Mouse (Mus musculus) frontal cortex, postnatal 36 days (tissue): ENCODE measurements around the gene Pfkfb2.

Experiments used
- DNase-seq, 2 experiments: peaks; one replicate each; pipeline ENCODE4 v3.0.0; 2022; ENCODE audit warnings: low spot score in 2 of 2

The Pfkfb2 gene

GRCm38 (mm10) chr1:130729153-130729552, at the start of gene Pfkfb2:
Gene Pfkfb2, minus strand, starts transcription at chr1:130729253.
- no peak for DNase-seq

DNA sequence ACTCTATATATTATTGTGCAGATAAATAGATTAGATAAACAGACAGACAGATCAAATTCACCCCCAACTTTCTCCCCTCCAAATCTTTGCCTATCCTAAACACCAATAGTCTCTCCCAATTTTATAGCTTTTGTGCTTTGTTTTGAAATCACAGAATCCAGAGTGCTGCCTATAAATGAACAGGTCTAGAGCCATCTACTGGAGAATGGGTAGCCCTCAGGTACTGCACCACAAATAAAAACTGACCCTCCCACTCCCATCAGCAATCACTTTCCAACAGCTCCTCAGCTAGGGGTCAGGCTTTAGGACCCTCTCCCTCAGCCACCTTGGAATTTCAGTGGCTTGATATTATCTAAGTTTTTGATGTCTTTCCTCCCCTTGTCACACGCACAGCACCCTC, 47.6 kb upstream of the Pfkfb2 start:
- no peak for DNase-seq

DNA sequence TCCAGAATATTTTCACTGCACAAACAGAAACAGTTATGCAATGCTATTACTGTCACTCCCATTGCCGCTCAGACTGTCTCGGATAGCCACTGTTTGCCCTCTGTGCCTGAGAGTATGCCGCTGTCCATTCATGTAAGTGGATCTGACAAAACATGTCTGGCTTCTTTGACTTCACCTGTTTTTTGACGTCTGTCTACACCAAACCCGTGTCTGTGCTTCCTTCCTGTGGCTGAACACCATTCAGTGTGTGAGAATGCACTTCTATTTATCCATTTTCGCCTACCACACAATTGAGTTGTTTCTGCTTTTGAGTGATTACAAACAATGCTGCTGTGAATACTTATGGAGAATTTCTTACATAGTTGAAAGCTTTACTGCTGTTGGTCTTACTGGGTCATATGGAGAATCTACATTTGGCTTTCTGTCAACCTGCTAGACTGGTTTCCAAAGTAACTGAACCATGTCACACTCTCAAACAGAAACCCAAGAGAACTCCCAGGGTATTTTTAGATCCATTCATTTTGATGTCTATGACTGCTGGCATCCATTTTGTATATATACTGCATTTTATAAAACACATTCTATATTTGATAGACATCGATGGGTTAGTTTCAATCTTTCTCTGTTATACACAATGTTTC, 46.8 kb upstream of the Pfkfb2 start:
- no peak for DNase-seq

- no peak for DNase-seq
These were observed 46.2 kb upstream of the Pfkfb2 start for GRCm38 (mm10) chr1:130775234-130775633.

- no peak for DNase-seq
These were observed 42.0 kb upstream of the Pfkfb2 start for GRCm38 (mm10) chr1:130770981-130771494.

DNA sequence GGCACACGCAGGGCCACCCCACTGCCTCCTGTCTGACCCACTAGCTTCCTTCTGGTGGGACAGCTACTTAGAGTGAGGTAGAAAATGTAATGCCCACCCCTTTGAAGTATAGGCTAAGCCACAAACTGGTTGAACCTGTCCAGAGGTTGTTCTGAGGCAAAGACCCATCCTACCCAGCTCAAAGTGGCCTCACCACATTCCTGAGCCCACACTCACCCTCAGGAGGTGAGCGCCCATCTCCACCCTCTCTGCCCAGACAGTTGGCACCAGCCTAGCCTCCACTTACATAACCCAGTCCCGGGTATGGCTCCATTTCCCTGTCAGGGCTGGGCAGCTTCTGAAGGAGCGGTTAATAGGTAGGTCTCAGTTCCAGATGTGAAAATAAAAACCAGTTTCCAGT, 41.4 kb upstream of the Pfkfb2 start:
- DNase-seq = no peak

GRCm38 (mm10) chr1:130769925-130770324, 40.9 kb upstream of the Pfkfb2 start:
- no peak for DNase-seq

DNA sequence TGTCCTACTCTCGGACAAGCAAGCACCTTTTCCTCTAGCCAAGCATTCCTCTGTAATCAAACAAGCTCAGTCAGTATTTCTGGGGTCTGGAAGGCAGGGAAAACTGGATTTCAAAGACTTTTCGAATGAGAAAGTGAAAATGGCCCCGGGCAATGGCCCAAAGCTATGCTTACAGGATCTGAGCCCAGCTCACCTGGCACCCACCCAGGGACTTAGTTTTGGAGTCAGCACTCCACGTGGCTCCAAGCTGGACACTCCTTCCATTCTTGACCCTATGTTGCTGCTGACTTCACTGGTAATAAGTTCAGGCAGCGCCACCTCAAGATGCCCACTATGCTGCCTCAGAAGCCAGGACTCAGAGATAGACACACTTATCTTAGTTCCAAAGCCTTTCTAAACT, 38.0 kb upstream of the Pfkfb2 start:
- no peak for DNase-seq

GRCm38 (mm10) chr1:130764027-130764461, 35.0 kb upstream of the Pfkfb2 start:
- no peak for DNase-seq

GRCm38 (mm10) chr1:130762045-130762760, 33.1 kb upstream of the Pfkfb2 start:
- no peak for DNase-seq

GRCm38 (mm10) chr1:130761597-130761996, 32.5 kb upstream of the Pfkfb2 start:
- DNase-seq = no peak

DNA sequence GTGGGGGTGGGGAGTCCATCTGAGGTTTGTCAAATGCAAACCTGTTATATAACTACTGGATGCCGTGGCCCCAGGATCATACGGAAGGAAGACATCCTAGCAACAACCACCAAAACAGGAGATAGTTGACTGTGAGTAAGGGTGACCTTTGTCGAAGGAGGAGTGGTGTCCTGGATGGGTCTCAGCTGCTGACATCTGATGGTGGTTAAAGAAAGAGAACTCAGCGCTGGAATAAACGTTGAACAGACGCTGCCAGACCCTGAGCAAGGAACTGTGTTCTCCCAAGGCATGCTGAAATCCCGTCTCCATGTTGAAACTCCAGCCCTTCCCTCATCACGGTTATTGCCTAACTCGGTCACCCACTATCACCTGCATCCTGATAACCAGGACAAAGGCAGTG, 30.6 kb upstream of the Pfkfb2 start:
- no peak for DNase-seq

DNA sequence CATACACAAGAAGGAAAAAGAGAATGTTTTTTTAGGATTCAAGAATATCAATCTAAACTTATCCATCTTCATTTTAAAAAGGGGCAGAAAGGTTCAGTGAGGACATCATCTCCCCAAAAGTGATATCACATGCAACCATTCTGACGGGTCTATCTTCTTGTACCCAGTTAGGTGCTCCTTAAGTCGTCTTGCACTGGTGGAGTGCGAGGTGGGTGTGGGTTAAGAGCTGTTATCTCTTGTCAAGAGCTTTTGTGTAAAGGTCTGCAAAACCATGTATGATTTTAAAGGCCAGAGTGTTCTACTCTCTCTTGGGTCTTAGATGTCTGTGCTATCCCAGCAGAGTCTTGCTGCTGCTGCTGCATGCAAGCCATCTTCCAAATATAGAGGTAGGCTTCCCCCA, 17.8 kb upstream of the Pfkfb2 start:
- no peak for DNase-seq

DNA sequence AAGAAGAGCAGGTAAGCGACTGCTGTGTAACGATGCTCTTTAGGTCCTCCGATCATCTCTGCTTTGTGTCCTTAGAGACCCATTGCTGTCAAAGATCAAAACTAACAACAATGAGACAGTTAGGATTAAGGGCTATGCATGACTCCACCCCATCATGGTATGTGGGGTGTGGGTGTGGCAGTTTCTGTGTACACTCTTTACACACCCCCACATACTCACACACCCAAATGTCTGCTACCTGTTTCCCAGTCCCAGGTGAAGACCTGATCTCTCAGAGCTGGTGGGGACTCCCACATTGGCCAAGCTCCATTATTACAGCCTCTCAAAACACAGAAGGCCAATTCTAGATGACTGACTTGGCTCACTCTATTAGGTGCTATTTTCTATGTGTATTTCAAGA, 16.5 kb upstream of the Pfkfb2 start:
- DNase-seq = no peak

- no peak for DNase-seq
These were observed 15.9 kb upstream of the Pfkfb2 start for GRCm38 (mm10) chr1:130744961-130745360.

DNA sequence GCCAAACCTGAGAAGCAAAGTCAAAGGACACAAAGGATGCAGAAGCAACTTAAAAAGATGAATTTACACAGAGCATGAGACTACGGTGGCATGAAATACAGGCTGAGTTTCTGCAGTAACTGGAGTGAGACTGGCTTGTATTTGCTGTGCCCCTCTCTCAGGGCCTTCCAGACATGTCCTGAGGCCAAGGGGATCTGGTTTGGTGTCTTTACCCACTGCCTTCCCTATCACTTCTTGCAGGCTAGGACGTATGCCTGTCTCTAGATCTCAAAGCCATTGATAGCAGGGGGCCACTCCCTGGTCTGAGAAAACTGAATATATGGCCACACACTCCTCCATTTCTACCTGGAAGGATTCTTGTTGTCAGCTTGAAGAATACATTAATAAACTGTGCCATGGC, 15.2 kb upstream of the Pfkfb2 start:
- no peak for DNase-seq

GRCm38 (mm10) chr1:130743775-130744174, 14.7 kb upstream of the Pfkfb2 start:
- no peak for DNase-seq

- no peak for DNase-seq
These were observed 13.1 kb upstream of the Pfkfb2 start for GRCm38 (mm10) chr1:130742201-130742600.

- peak; percentile 63 to 64 for DNase-seq
These were observed 12.0 kb upstream of the Pfkfb2 start for GRCm38 (mm10) chr1:130740781-130741720.

DNA sequence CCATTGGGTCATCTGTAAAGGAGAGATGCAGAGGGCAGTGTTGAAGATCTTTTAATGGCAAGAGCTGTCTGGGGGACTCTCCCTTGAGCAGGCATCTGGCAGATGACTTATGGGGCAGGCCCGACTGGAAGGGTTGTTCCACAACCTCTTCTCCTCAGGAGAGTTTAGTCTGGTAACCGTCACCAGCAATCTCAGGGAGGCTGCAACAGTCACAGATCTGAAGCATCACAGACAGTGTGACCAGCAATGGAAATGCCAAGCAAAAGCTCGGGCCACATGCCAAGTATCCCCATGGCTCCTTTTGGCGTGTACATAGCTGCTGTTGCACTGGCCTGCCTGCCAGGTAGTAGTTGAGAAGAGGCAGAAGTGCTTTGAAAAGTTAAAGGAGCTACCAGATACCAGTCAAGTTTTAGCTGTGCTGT, 11.2 kb upstream of the Pfkfb2 start:
- DNase-seq = no peak

DNA sequence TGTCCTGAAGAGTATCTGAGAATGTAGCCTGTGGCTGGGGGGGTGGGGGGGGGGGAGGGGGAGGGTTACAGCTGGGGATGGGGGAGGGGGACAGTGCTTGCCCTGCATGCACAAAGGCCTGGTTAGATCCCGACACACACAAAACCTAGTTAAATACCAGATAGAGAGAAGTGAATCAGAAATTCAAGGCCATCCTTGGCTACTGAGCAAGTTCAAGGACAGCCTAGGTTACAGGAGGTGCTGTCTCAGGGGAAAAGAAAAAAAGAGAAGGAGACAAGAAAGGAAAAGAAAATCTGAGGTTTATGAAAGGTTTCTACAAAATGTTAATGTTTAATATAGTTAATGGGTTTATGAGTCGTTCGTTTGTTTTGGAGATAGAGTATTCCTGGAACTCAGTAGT, 10.6 kb upstream of the Pfkfb2 start:
- DNase-seq = no peak

DNA sequence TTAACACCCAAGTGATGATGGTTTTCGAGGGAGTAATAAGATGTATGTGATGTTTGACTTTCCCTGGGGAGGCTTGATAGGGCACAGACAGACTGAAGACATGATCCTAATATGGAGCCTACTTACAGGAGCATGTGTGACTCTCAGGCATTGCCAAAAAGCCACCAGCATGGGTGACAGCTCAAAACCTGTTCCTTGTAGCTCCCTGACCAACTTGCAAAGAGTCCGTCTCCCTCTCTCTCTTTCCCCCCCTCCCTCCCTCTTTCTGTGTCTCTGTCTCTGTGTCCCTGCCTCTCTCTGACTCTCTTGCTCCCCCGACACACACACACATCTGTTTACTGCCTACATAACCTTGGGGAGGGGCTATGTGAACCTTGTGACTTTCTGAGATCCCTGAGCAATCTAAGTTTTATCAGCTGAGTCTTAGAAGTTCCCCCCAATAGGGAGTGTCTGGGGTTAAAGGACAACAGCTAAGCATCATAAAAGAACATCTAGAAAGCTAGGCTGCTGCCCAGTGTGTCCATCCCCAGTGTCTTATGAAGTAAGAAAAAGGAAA, 9.6 kb upstream of the Pfkfb2 start:
- DNase-seq = no peak
